ENCODE assay signal across 27 mouse cellular contexts in genomic region chr4:21690221-21690620, GRCm38 (mm10). TPM values are rescaled to one million over a fixed set of nuclear protein-coding genes. Genes with fewer than 3 reads are reported as not detected.
DNase-seq lines count a peak whose midpoint lies in the region; ATAC-seq and TF ChIP-seq lines count a peak whose summit lies in the region.
"Had no signal": no experiment of that assay in that cellular context is flagged by ENCODE, and none has a peak within 500 bp of the region (broad histone marks: within the 10 kb centered on the region; RNA-seq: fewer than 3 reads in every experiment).

No protein-coding gene starts in this region.

- H3K4me1 ChIP-seq in hindbrain, embryonic 11.5 days (replicated peaks; ENCODE audit: control insufficient read depth, insufficient read depth, low read length), result peaks cover 4% of the 10 kb centered on the region; the same call in 1 of the 2 replicates
- no peaks in the 10 kb centered on the region for H3K4me1 ChIP-seq in hindbrain, postnatal 0 days (ENCODE audit: insufficient read depth, low read length)
- H3K4me1 ChIP-seq in limb, embryonic 10.5 days, result peaks cover 13% of the 10 kb centered on the region

- WGBS in hindbrain, embryonic 11.5 days, result 5% methylated on average over 7 of the region's 7 CpGs
- 13% methylated on average over 7 of the region's 7 CpGs for WGBS in hindbrain, postnatal 0 days
- WGBS in limb, embryonic 10.5 days, result 11% methylated on average over 7 of the region's 7 CpGs

- 0 out of 2 replicates have a peak overlapping the region, but pooled peaks have one; percentile 20 for H3K27ac ChIP-seq in hindbrain, embryonic 11.5 days (ENCODE audit: low read depth, low read length)
- H3K27ac ChIP-seq in hindbrain, postnatal 0 days, result no peak overlapping the region
- H3K27ac ChIP-seq in limb, embryonic 10.5 days, result no peak overlapping the region
- H3K27ac ChIP-seq: heart, embryonic 10.5 days; liver, embryonic 15.5 days had no signal

- H3K27me3 ChIP-seq in hindbrain, embryonic 11.5 days (ENCODE audit: control insufficient read depth, insufficient read depth, low read length), result peaks cover 60% of the 10 kb centered on the region
- peaks cover 70% of the 10 kb centered on the region for H3K27me3 ChIP-seq in hindbrain, postnatal 0 days (ENCODE audit: insufficient read depth, low read length)
- H3K27me3 ChIP-seq in limb, embryonic 10.5 days (ENCODE audit: low read depth, poor library complexity, severe bottlenecking), result peaks cover 95% of the 10 kb centered on the region

- H3K4me3 ChIP-seq in hindbrain, embryonic 11.5 days (ENCODE audit: low read depth, low read length), result no peak overlapping the region
- no peak overlapping the region for H3K4me3 ChIP-seq in hindbrain, postnatal 0 days (ENCODE audit: low read length)
- H3K4me3 ChIP-seq in limb, embryonic 10.5 days, result no peak overlapping the region
- H3K4me3 ChIP-seq: heart, embryonic 10.5 days; liver, embryonic 15.5 days had no signal

- H3K4me2 ChIP-seq in hindbrain, embryonic 11.5 days (replicated peaks; ENCODE audit: low read depth, low read length), result peak overlapping the region; percentile 2; the same call in 1 of the 2 replicates
- H3K4me2 ChIP-seq in hindbrain, postnatal 0 days (ENCODE audit: low read depth, low read length), result no peak overlapping the region
- H3K4me2 ChIP-seq: liver, embryonic 15.5 days had no signal

- H3K36me3 ChIP-seq in hindbrain, embryonic 11.5 days (ENCODE audit: control insufficient read depth, insufficient read depth, low read length), result no peaks in the 10 kb centered on the region
- H3K36me3 ChIP-seq in hindbrain, postnatal 0 days (ENCODE audit: insufficient read depth, low read length), result no peaks in the 10 kb centered on the region
- H3K36me3 ChIP-seq in limb, embryonic 10.5 days, result no peaks in the 10 kb centered on the region
- H3K36me3 ChIP-seq: heart, embryonic 10.5 days; liver, embryonic 15.5 days had no signal

- no peaks in the 10 kb centered on the region for H3K9me3 ChIP-seq in hindbrain, embryonic 11.5 days (ENCODE audit: control insufficient read depth, low read length)
- H3K9me3 ChIP-seq in hindbrain, postnatal 0 days (ENCODE audit: low read length), result no peaks in the 10 kb centered on the region
- H3K9me3 ChIP-seq in limb, embryonic 10.5 days (replicated peaks), result no peaks in the 10 kb centered on the region
- H3K9me3 ChIP-seq: heart, embryonic 10.5 days; liver, embryonic 15.5 days had no signal

- H3K9ac ChIP-seq in hindbrain, embryonic 11.5 days (ENCODE audit: low read depth, low read length), result no peak overlapping the region
- no peak overlapping the region for H3K9ac ChIP-seq in hindbrain, postnatal 0 days (replicated peaks; ENCODE audit: low read length)
- H3K9ac ChIP-seq: liver, embryonic 15.5 days had no signal

- no peak for ATAC-seq in hindbrain, embryonic 11.5 days (ENCODE audit: low FRiP score)
- ATAC-seq in hindbrain, postnatal 0 days, result no peak

- DNase-seq in hindbrain, embryonic 11.5 days (ENCODE audit: low spot score), result peak; percentile 42
- DNase-seq in hindbrain, postnatal 0 days (ENCODE audit: low spot score), result no peak
- DNase-seq in retina, embryonic 14.5 days (ENCODE audit: low spot score), result peak; percentile 23
- no peak for DNase-seq in retina, postnatal 1 day
- peak; percentile 30 for DNase-seq in limb, embryonic 10.5 days (ENCODE audit: low spot score)
- DNase-seq in thymus, adult 18-20 months, result no peak
- no peak for DNase-seq in frontal cortex, postnatal 10 days (ENCODE audit: low spot score in 2 of 2)
- no peak for DNase-seq in lung, postnatal 10 days
- DNase-seq: B cell, adult 2 months; kidney, adult 11 months; right cerebral cortex, postnatal 4 days; thymus, postnatal 14 days had no signal

- TF ChIP-seq CTCF in hindbrain, postnatal 0 days (IDR thresholded peaks at IDR 0.05; ENCODE audit: low read depth), result no peak

RNA-seq across cellular contexts. Expression of gene Prdm13, which starts 4.5 kb away (rescaled TPM):
- polyA plus RNA-seq in hindbrain, embryonic 11.5 days (2014; fragmentation: Nextera tagmentation; extraction: Ambion mirVana), result 8.1 and 8.2 TPM in 2 replicates
- total RNA-seq in hindbrain, postnatal 0 days (2014; rRNA removed), result 12.4 and 14.5 TPM in 2 replicates
- polyA plus RNA-seq in hindbrain, postnatal 0 days (2015; fragmentation: Nextera tagmentation; extraction: Ambion mirVana), result 1.3 and 1.5 TPM in 2 replicates
- not detected in 2 replicates for polyA plus RNA-seq in limb, embryonic 10.5 days (2016; fragmentation: Nextera tagmentation; extraction: Ambion mirVana)
- total RNA-seq: adrenal gland, postnatal 4 days; gastrocnemius, adult 18-20 months; layer of hippocampus, postnatal 25 days; left cerebral cortex, postnatal 10 days; monocyte, adult 5-6 weeks; neutrophil, adult 5-6 weeks had no signal
- polyA plus RNA-seq: cerebellum, adult 2 months; embryonic facial prominence, embryonic 14.5 days; gonadal fat pad, adult 2 months; heart, embryonic 10.5 days; heart, postnatal 0 days; kidney, embryonic 16.5 days; limb, embryonic 14.5 days; liver, embryonic 15.5 days; lung, embryonic 16.5 days had no signal

RNA-seq across cellular contexts. Expression of gene Ccnc, which starts 37.3 kb away (rescaled TPM):
- 86.3 and 90.6 TPM in 2 replicates for polyA plus RNA-seq in hindbrain, embryonic 11.5 days (2014; fragmentation: Nextera tagmentation; extraction: Ambion mirVana)
- total RNA-seq in hindbrain, postnatal 0 days (2014; rRNA removed), result 28.0 and 29.4 TPM in 2 replicates
- 60.7 and 67.2 TPM in 2 replicates for polyA plus RNA-seq in hindbrain, postnatal 0 days (2015; fragmentation: Nextera tagmentation; extraction: Ambion mirVana)
- 39.0 and 41.8 TPM in 2 replicates for polyA plus RNA-seq in limb, embryonic 10.5 days (2016; fragmentation: Nextera tagmentation; extraction: Ambion mirVana)

Comparison
In these comparisons a context has a peak if more than half of its experiments do, and no peak if none do; other contexts are left out.
1. DNase-seq: peak in hindbrain, embryonic 11.5 days (single experiment), retina, embryonic 14.5 days (single experiment) and limb, embryonic 10.5 days (single experiment); none in hindbrain, postnatal 0 days (single experiment), retina, postnatal 1 day (single experiment), thymus, adult 18-20 months (0 of 2), frontal cortex, postnatal 10 days (0 of 2) and lung, postnatal 10 days (single experiment).